Mouse (Mus musculus) lung, embryonic 16.5 days (tissue): Measurements from ENCODE around the gene Megf8. TPM values are rescaled to one million over a fixed set of nuclear protein-coding genes. Genes with fewer than 3 reads are reported as not detected.

Experiments used
- ATAC-seq: fragments of 200-750 bp; cut with Nextera tagmentation; 2 replicates; pipeline ENCODE4 v1.8.0; 2017; ENCODE audit warnings: low read depth, mild to moderate bottlenecking, moderate library complexity
- H3K27ac ChIP-seq: fragments of 300-500 bp; sonication (generic); 2 replicates; pipeline ENCODE4 v1.5.1; 2014; ENCODE audit warnings: mild to moderate bottlenecking, control low read depth, low read length
- H3K27me3 ChIP-seq: fragments of 300-500 bp; sonication (generic); 2 replicates; pipeline ENCODE4 v1.6.1; 2014; ENCODE audit warnings: low read depth, low read length, mixed read lengths; ENCODE audit not compliant: control insufficient read depth, insufficient read depth
- H3K36me3 ChIP-seq: fragments of 300-500 bp; sonication (generic); 2 replicates; pipeline ENCODE4 v1.6.1; 2014; ENCODE audit warnings: low read length; ENCODE audit not compliant: control insufficient read depth, insufficient read depth
- H3K4me1 ChIP-seq: fragments of 300-500 bp; sonication (generic); replicated peaks from 2 replicates; pipeline ENCODE4 v1.6.1; 2014; ENCODE audit warnings: low read length, mixed read lengths; ENCODE audit not compliant: control insufficient read depth, insufficient read depth
- H3K4me2 ChIP-seq: fragments of 300-500 bp; sonication (generic); 2 replicates; pipeline ENCODE4 v1.6.1; 2014; ENCODE audit warnings: low read depth, low read length, control low read depth
- H3K4me3 ChIP-seq: fragments of 300-500 bp; sonication (generic); 2 replicates; pipeline ENCODE4 v1.5.1; 2014; ENCODE audit warnings: mild to moderate bottlenecking, low read length, control low read depth
- H3K9ac ChIP-seq: fragments of 300-500 bp; sonication (generic); 2 replicates; pipeline ENCODE4 v1.6.1; 2014; ENCODE audit warnings: low read length, control low read depth
- H3K9me3 ChIP-seq: fragments of 300-500 bp; sonication (generic); 2 replicates; pipeline ENCODE4 v1.6.1; 2016; ENCODE audit warnings: low read length; ENCODE audit not compliant: control insufficient read depth
- whole genome bisulfite sequencing: fragments of 180-500 bp; shearing (Covaris S2); extraction: QIAGEN DNeasy Blood & Tissue Kit; methylation state at CpG from one replicate; pipeline ENCODE4 v1.1.7; 2014; 5-methylcytosine and 5-hydroxymethylcytosine counted together
- polyA plus RNA-seq: library from polyadenylated mRNA; unstranded; fragments of >200 nt; fragmentation: Nextera tagmentation; extraction: Ambion mirVana; gene quantifications from 2 replicates; pipeline ENCODE4 v1.2.1, GENCODE M21; 2015

The Megf8 gene
- polyA plus RNA-seq, 1 experiment from 2014 or later = 12.1 TPM

GRCm38 (mm10) chr7:25411861-25412260, 94.9 kb downstream of the Megf8 start:
- 78% methylated on average over 3 of the region's 3 CpGs for WGBS
- no peak overlapping the region for H3K9ac ChIP-seq
- no peaks in the 10 kb centered on the region for H3K27me3 ChIP-seq
- no peak for ATAC-seq
- H3K4me2 ChIP-seq = no peak overlapping the region
- no peak overlapping the region for H3K4me3 ChIP-seq
- H3K9me3 ChIP-seq = no peaks in the 10 kb centered on the region
- no peaks in the 10 kb centered on the region for H3K4me1 ChIP-seq
- no peak overlapping the region for H3K27ac ChIP-seq
- no peaks in the 10 kb centered on the region for H3K36me3 ChIP-seq

DNA sequence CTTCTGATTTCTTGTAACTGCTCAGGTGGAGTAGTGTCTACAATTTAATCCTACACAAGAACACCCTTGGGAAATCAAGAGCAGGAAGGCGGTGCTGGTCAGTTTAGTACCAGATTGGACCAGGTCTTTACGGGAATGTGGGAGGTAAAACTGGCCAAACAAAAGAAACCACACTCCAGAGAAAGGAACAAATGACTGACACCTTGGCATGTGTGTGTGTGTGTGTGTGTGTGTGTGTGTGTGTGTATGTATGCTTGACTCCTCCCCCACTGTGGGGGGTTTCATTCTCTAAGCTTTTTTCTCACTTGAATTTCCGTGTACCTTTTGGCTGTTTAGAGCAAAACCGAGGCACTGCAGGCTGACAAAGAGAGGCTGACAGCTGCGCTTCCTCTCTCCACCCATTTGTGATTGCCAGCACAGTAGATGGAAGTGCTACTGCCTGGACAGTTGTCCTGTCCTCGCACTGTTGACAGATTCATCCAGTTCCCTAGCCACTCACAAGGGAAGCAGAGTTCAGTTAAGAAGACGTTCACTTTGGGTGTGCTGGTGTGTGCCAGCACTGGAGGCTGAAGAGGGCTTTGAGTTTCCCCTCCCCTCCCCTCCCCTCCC, 96.0 kb downstream of the Megf8 start, which contains the start of gene Cxcl17:
Cxcl17 (minus strand) TSS at position 54 of the 609 bp plus-strand sequence.
- no peak within 1 kb of the TSS for H3K9ac ChIP-seq
- WGBS = 35% methylated on average over 7 of the region's 7 CpGs
- H3K4me3 ChIP-seq = no peak within 1 kb of the TSS
- no peaks in the 10 kb centered on the region for H3K9me3 ChIP-seq
- peak; percentile 47; the same call in 1 of the 2 replicates for ATAC-seq
- H3K4me1 ChIP-seq = no peaks in the 10 kb centered on the region
- H3K4me2 ChIP-seq = no peak within 1 kb of the TSS
- H3K27ac ChIP-seq = no peak within 1 kb of the TSS
- no peaks in the 10 kb centered on the region for H3K27me3 ChIP-seq
- no peaks in the 10 kb centered on the region for H3K36me3 ChIP-seq

Other genes with a start within 250 kb of the Megf8 start
- 3.5 and 3.6 TPM in 2 replicates for gene Grik5, start 244.8 kb upstream of the Megf8 start, polyA plus RNA-seq
- 28.9 and 30.5 TPM in 2 replicates for gene Zfp574, start 244.6 kb upstream of the Megf8 start, polyA plus RNA-seq
- gene Pou2f2, start 137.4 kb upstream of the Megf8 start, polyA plus RNA-seq = 0.58 TPM in 2 replicates
- 9.0 and 9.5 TPM in 2 replicates for gene Dedd2, start 96.5 kb upstream of the Megf8 start, polyA plus RNA-seq
- 2.3 and 2.5 TPM in 2 replicates for gene Zfp526, start 95.7 kb upstream of the Megf8 start, polyA plus RNA-seq
- gene Gsk3a, start 79.3 kb upstream of the Megf8 start, polyA plus RNA-seq = 7.1 and 8.2 TPM in 2 replicates
- 10.5 and 13.6 TPM in 2 replicates for gene Erf, start 66.4 kb upstream of the Megf8 start, polyA plus RNA-seq
- gene Cic, start 49.5 kb upstream of the Megf8 start, polyA plus RNA-seq = 23.5 and 28.9 TPM in 2 replicates
- 170 and 173 TPM in 2 replicates for gene Pafah1b3, start 19.2 kb upstream of the Megf8 start, polyA plus RNA-seq
- 0.13 TPM in 1 of 2 replicates, not detected in the other for gene Prr19, start 15.8 kb upstream of the Megf8 start, polyA plus RNA-seq
- gene Tmem145, start 11.1 kb upstream of the Megf8 start, polyA plus RNA-seq = 0.14 and 0.49 TPM in 2 replicates
- 0.33 and 2.9 TPM in 2 replicates for gene Cnfn, start 52.6 kb downstream of the Megf8 start, polyA plus RNA-seq
- gene Lipe, start 81.5 kb downstream of the Megf8 start, polyA plus RNA-seq = 9.4 and 11.4 TPM in 2 replicates
- gene Cxcl17, start 95.7 kb downstream of the Megf8 start, polyA plus RNA-seq = 0.49 TPM in 1 of 2 replicates, not detected in the other
- 7.3 TPM in 2 replicates for gene Ceacam1, start 160.4 kb downstream of the Megf8 start, polyA plus RNA-seq
- 0.09 TPM in 1 of 2 replicates, not detected in the other for gene Ceacam2, start 222.7 kb downstream of the Megf8 start, polyA plus RNA-seq